Mouse (Mus musculus) limb, embryonic 14.5 days (tissue): ENCODE measurements around the gene Ephb1. TPM values are rescaled to one million over a fixed set of nuclear protein-coding genes. Genes with fewer than 3 reads are reported as not detected.
A peak's percentile ranks its signal among the peaks of the same experiment; 100 is the strongest.

Experiments
- ATAC-seq: fragments of 200-750 bp; cut with Nextera tagmentation; 2 replicates; pipeline ENCODE4 v1.8.0; 2017; ENCODE audit warnings: low read depth, moderate number of reproducible peaks, moderate TSS enrichment; ENCODE audit not compliant: low FRiP score
- DNase-seq: peaks from one replicate; pipeline ENCODE4 v3.0.0-alpha.2; 2015; ENCODE audit warnings: low spot score
- H3K27ac ChIP-seq: fragments of 300-500 bp; sonication (generic); replicated peaks from 2 replicates; pipeline ENCODE4 v1.5.1; 2014; ENCODE audit warnings: low read depth, mild to moderate bottlenecking, low read length, moderate library complexity, mixed read lengths
- H3K27me3 ChIP-seq: fragments of 300-500 bp; sonication (generic); 2 replicates; pipeline ENCODE4 v1.6.1; 2014; ENCODE audit warnings: low read length, mixed read lengths; ENCODE audit not compliant: control insufficient read depth, insufficient read depth
- H3K36me3 ChIP-seq: fragments of 300-500 bp; sonication (generic); 2 replicates; pipeline ENCODE4 v1.6.1; 2014; ENCODE audit warnings: mild to moderate bottlenecking, low read length, moderate library complexity, mixed read lengths; ENCODE audit not compliant: control insufficient read depth, insufficient read depth
- H3K4me1 ChIP-seq: fragments of 300-500 bp; sonication (generic); 2 replicates; pipeline ENCODE4 v1.6.1; 2014; ENCODE audit warnings: antibody characterized with exemption, low read length, mixed read lengths; ENCODE audit not compliant: control insufficient read depth, insufficient read depth
- H3K4me2 ChIP-seq: fragments of 300-500 bp; sonication (generic); replicated peaks from 2 replicates; pipeline ENCODE4 v1.6.1; 2014; ENCODE audit warnings: low read depth, mild to moderate bottlenecking, low read length, moderate library complexity; ENCODE audit not compliant: severe bottlenecking
- H3K4me3 ChIP-seq: fragments of 300-500 bp; sonication (generic); replicated peaks from 2 replicates; pipeline ENCODE4 v1.5.1; 2014; ENCODE audit warnings: low read length
- H3K9ac ChIP-seq: fragments of 300-500 bp; sonication (generic); 2 replicates; pipeline ENCODE4 v1.6.1; 2014; ENCODE audit warnings: mild to moderate bottlenecking, low read depth, low read length, moderate library complexity; ENCODE audit not compliant: severe bottlenecking
- H3K9me3 ChIP-seq: fragments of 300-500 bp; sonication (generic); 2 replicates; pipeline ENCODE4 v1.6.1; 2016; ENCODE audit warnings: low read length; ENCODE audit not compliant: control insufficient read depth
- POLR2A ChIP-seq: fragments of 200-500 bp; IDR thresholded peaks from 2 replicates; pipeline ENCODE4 v1.8.0; 2012; ENCODE audit warnings: inconsistent platforms, mild to moderate bottlenecking, moderate library complexity, borderline replicate concordance; ENCODE audit not compliant: insufficient read depth, insufficient read length; ENCODE audit errors: extremely low read depth
- WGBS: fragments of 180-500 bp; shearing (Covaris S2); extraction: QIAGEN DNeasy Blood & Tissue Kit; methylation state at CpG from one replicate; pipeline ENCODE4 v1.1.7; 2014; 5-methylcytosine and 5-hydroxymethylcytosine counted together
- polyA plus RNA-seq, 2 experiments: library from polyadenylated mRNA; depleted of rRNA in 1 of 2; stranded (reverse) in 1 of 2; unstranded in 1 of 2; fragments of >200 nt; fragmentation: Nextera tagmentation in 1 of 2; extraction: Ambion mirVana in 1 of 2; gene quantifications; 2 replicates each; pipeline versions ENCODE4 v1.2.1 to v1.2.3; 2012 to 2014

The Ephb1 gene
- polyA plus RNA-seq, 2 experiments = 4.1 TPM

- no peak overlapping the region for H3K9ac ChIP-seq
- no peaks in the 10 kb centered on the region for H3K4me1 ChIP-seq
- ATAC-seq (no peak), DNase-seq (no peak)
- TF ChIP-seq POLR2A = no peak
- H3K4me2 ChIP-seq = no peak overlapping the region
- no peak overlapping the region for H3K4me3 ChIP-seq
- H3K27ac ChIP-seq = no peak overlapping the region
- H3K9me3 ChIP-seq = no peaks in the 10 kb centered on the region
- WGBS = 92% methylated on average over 6 of the region's 6 CpGs
- no peaks in the 10 kb centered on the region for H3K36me3 ChIP-seq
- no peaks in the 10 kb centered on the region for H3K27me3 ChIP-seq
Observed at GRCm38 (mm10) chr9:102196856-102197255, 157.6 kb downstream of the Ephb1 start.

DNA sequence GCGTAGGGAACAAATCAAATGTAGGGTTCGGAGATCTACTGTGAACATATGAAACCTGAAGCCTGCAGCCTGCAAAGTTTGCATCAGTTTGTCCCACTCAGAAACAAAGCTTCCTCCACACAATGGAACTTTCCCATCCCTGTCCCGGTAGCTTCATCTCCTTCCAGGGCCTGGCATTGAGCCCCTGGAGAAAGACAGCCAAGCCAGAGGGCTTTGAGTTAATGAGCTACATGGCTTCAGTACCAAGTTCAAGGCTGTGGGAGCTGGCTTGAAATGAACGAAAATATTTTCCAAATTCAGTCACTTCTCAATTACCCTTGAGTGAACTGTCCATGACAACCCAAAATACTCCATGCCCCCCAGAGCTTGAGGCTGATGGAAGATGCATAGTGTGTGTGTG lies 160.4 kb downstream of the Ephb1 start:
- no peak overlapping the region for H3K27ac ChIP-seq
- WGBS = 74% methylated on average over 4 of the region's 4 CpGs
- no peak overlapping the region for H3K4me2 ChIP-seq
- H3K4me1 ChIP-seq = peaks cover 9% of the 10 kb centered on the region
- no peak for TF ChIP-seq POLR2A
- H3K9me3 ChIP-seq = no peaks in the 10 kb centered on the region
- H3K36me3 ChIP-seq = no peaks in the 10 kb centered on the region
- no peak for DNase-seq
- H3K9ac ChIP-seq = no peak overlapping the region
- no peak for ATAC-seq
- no peak overlapping the region for H3K4me3 ChIP-seq
- H3K27me3 ChIP-seq = no peaks in the 10 kb centered on the region

- Histone ChIP-seq H3K9ac (no peak overlapping the region), H3K4me1 (peaks cover 9% of the 10 kb centered on the region), H3K27ac (no peak overlapping the region), H3K9me3 (no peaks in the 10 kb centered on the region), H3K27me3 (no peaks in the 10 kb centered on the region), H3K4me3 (no peak overlapping the region), H3K36me3 (no peaks in the 10 kb centered on the region), H3K4me2 (no peak overlapping the region)
- no peak for TF ChIP-seq POLR2A
- ATAC-seq = no peak
- no peak for DNase-seq
- WGBS = 37% methylated on average over 13 of the region's 13 CpGs
Observed at GRCm38 (mm10) chr9:102192724-102193685, 161.5 kb downstream of the Ephb1 start.

- no peak for TF ChIP-seq POLR2A
- Histone ChIP-seq H3K36me3 (no peaks in the 10 kb centered on the region), H3K27me3 (no peaks in the 10 kb centered on the region), H3K4me1 (peaks cover 9% of the 10 kb centered on the region), H3K9me3 (no peaks in the 10 kb centered on the region), H3K4me3 (no peak overlapping the region), H3K9ac (no peak overlapping the region), H3K4me2 (no peak overlapping the region), H3K27ac (no peak overlapping the region)
- DNase-seq (no peak), ATAC-seq (no peak)
- WGBS = 63% methylated on average over 8 of the region's 9 CpGs
Observed at GRCm38 (mm10) chr9:102190058-102190457, 164.4 kb downstream of the Ephb1 start.

DNA sequence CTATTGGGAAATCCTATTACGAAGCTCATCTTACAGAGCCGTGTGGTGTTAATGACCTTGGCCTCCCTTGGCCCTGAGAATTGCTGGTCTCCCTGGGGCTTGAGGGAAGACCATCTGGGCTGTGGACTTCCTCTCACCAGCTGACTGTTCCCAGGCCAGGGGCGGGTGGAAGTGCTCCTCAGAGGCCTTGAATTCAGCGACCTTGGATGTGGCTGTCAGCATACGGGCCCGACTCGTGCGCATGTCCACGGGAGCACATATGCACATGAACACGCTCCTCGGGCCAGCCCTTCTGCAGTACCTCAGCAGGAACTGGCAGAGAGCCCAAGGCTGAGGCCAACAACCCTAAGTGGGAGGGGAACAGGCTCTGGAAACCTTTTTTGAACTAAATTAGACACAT lies 165.1 kb downstream of the Ephb1 start:
- Histone ChIP-seq H3K9me3 (no peaks in the 10 kb centered on the region), H3K27ac (no peak overlapping the region), H3K4me2 (no peak overlapping the region; the same call in 1 of the 2 replicates), H3K27me3 (no peaks in the 10 kb centered on the region), H3K4me1 (peaks cover 9% of the 10 kb centered on the region), H3K9ac (no peak overlapping the region), H3K4me3 (no peak overlapping the region), H3K36me3 (no peaks in the 10 kb centered on the region)
- 20% methylated on average over 11 of the region's 11 CpGs for WGBS
- ATAC-seq (peak; percentile 82), DNase-seq (peak; percentile 76)
- TF ChIP-seq POLR2A = no peak
